In genomic region chr6:124782436-124782835, GRCm38 (mm10) we compare ENCODE assay signal across 9 mouse cellular contexts. TPM values are rescaled to one million over a fixed set of nuclear protein-coding genes. Genes with fewer than 3 reads are reported as not detected.
A peak's percentile ranks its signal among the peaks of the same experiment; 100 is the strongest.
DNase-seq lines count a peak whose midpoint lies in the region; ATAC-seq and TF ChIP-seq lines count a peak whose summit lies in the region.
"Had no signal": no experiment of that assay in that cellular context is flagged by ENCODE, and none has a peak within 500 bp of the region (broad histone marks: within the 10 kb centered on the region; RNA-seq: fewer than 3 reads in every experiment).

No protein-coding gene starts in this region.

- peak overlapping the region; percentile 14; the same call in 1 of the 2 replicates for H3K4me3 ChIP-seq in heart, adult 2 months
- peak overlapping the region; percentile 31 for H3K4me3 ChIP-seq in heart, embryonic 13.5 days
- no peak overlapping the region for H3K4me3 ChIP-seq in liver, embryonic 12.5 days
- no peak overlapping the region for H3K4me3 ChIP-seq in midbrain, embryonic 13.5 days (replicated peaks)

- H3K36me3 ChIP-seq in heart, adult 2 months (ENCODE audit: control insufficient read depth, insufficient read depth, low read length) = no peaks in the 10 kb centered on the region
- H3K36me3 ChIP-seq in heart, embryonic 13.5 days = no peaks in the 10 kb centered on the region
- no peaks in the 10 kb centered on the region for H3K36me3 ChIP-seq in liver, embryonic 12.5 days
- no peaks in the 10 kb centered on the region for H3K36me3 ChIP-seq in midbrain, embryonic 13.5 days

- H3K27me3 ChIP-seq in heart, adult 2 months (ENCODE audit: control insufficient read depth, insufficient read depth, low read length) = no peaks in the 10 kb centered on the region; the same call in 1 of the 2 replicates
- peaks cover 41% of the 10 kb centered on the region for H3K27me3 ChIP-seq in heart, embryonic 13.5 days (replicated peaks)
- H3K27me3 ChIP-seq in liver, embryonic 12.5 days (replicated peaks) = peaks cover 50% of the 10 kb centered on the region
- peaks cover 7% of the 10 kb centered on the region for H3K27me3 ChIP-seq in midbrain, embryonic 13.5 days

- TF ChIP-seq CTCF in heart, adult 2 months (IDR thresholded peaks at IDR 0.05) = no peak

- WGBS in heart, adult 2 months = 14% methylated on average over 6 of the region's 6 CpGs
- 26% methylated on average over 6 of the region's 6 CpGs for WGBS in heart, embryonic 13.5 days
- 12% methylated on average over 6 of the region's 6 CpGs for WGBS in liver, embryonic 12.5 days (ENCODE audit: insufficient replicate concordance)
- WGBS in midbrain, embryonic 13.5 days = 25% methylated on average over 6 of the region's 6 CpGs

- peak; percentile 63 for ATAC-seq in activated CD4-positive, CD25-positive, alpha-beta regulatory T cell, adult 4 months
- ATAC-seq in heart, embryonic 13.5 days (ENCODE audit: extremely low read depth, insufficient number of reproducible peaks, low FRiP score, low TSS enrichment) = no peak
- ATAC-seq in liver, embryonic 12.5 days = no peak
- ATAC-seq in midbrain, embryonic 13.5 days = no peak

- intact Hi-C loops in heart, adult 2 months (cut with DNase I) = no loop called here

- H3K9me3 ChIP-seq in heart, embryonic 13.5 days = no peaks in the 10 kb centered on the region
- H3K9me3 ChIP-seq in liver, embryonic 12.5 days (replicated peaks) = no peaks in the 10 kb centered on the region
- no peaks in the 10 kb centered on the region for H3K9me3 ChIP-seq in midbrain, embryonic 13.5 days

- no peak for TF ChIP-seq EP300 in heart, adult 2 months (IDR thresholded peaks at IDR 0.05; ENCODE audit: insufficient read depth, low read depth, low read length)

- no peak overlapping the region for H3K27ac ChIP-seq in heart, adult 2 months
- no peak overlapping the region for H3K27ac ChIP-seq in heart, embryonic 13.5 days (replicated peaks)
- H3K27ac ChIP-seq in liver, embryonic 12.5 days = no peak overlapping the region
- H3K27ac ChIP-seq in midbrain, embryonic 13.5 days = no peak overlapping the region

- TF ChIP-seq POLR2A in heart, adult 2 months (IDR thresholded peaks at IDR 0.05; ENCODE audit: insufficient read depth, low read depth, low read length) = no peak

- H3K4me1 ChIP-seq in heart, adult 2 months (ENCODE audit: control insufficient read depth, insufficient read depth, low read length) = peaks cover 1% of the 10 kb centered on the region; the same call in 1 of the 2 replicates
- H3K4me1 ChIP-seq in heart, embryonic 13.5 days = peaks cover 9% of the 10 kb centered on the region
- peaks cover 10% of the 10 kb centered on the region for H3K4me1 ChIP-seq in liver, embryonic 12.5 days
- peaks cover 17% of the 10 kb centered on the region for H3K4me1 ChIP-seq in midbrain, embryonic 13.5 days (replicated peaks)

- DNase-seq in heart, adult 2 months = peak in 1 of 2 experiments; percentile 48
- no peak for DNase-seq in heart, adult 8-10 months (ENCODE audit: low spot score)
- DNase-seq in retina, embryonic 14.5 days (ENCODE audit: low spot score) = peak; percentile 49
- no peak for DNase-seq in right cerebral cortex, adult 2 months (ENCODE audit: low spot score in 2 of 2)

- H3K9ac ChIP-seq in heart, adult 2 months (ENCODE audit: low read depth, low read length) = no peak overlapping the region
- H3K9ac ChIP-seq in heart, embryonic 13.5 days = 0 out of 2 replicates have a peak overlapping the region, but pooled peaks have one; percentile 33
- H3K9ac ChIP-seq in liver, embryonic 12.5 days = no peak overlapping the region
- no peak overlapping the region for H3K9ac ChIP-seq in midbrain, embryonic 13.5 days (replicated peaks)

- H3K4me2 ChIP-seq in heart, embryonic 13.5 days = peak overlapping the region; percentile 50
- H3K4me2 ChIP-seq in liver, embryonic 12.5 days = peak overlapping the region; percentile 38
- no peak overlapping the region for H3K4me2 ChIP-seq in midbrain, embryonic 13.5 days (replicated peaks)

- H3K79me2 ChIP-seq in heart, adult 2 months (replicated peaks; ENCODE audit: control insufficient read depth, insufficient read depth, low read length) = no peaks in the 10 kb centered on the region

RNA-seq across cellular contexts. Expression of gene Lrrc23, which starts 2.9 kb away (rescaled TPM):
- total RNA-seq in heart, adult 2 months (2021) = not detected
- polyA plus RNA-seq in heart, adult 2 months (2012; rRNA removed) = 0.53 and 3.2 TPM in 2 replicates
- total RNA-seq in heart, adult 8-10 months (2022) = 1 to 10 TPM in 1 of 4 experiments, under 1 TPM in 2, not detected in 1; 0.37 to 1.2 (median 0.41) TPM
- under 1 TPM; 0.61 to 0.73 TPM for polyA plus RNA-seq in activated CD4-positive, CD25-positive, alpha-beta regulatory T cell, adult 4 months (2017; shearing (Covaris generic))
- 0.09 TPM in 1 of 2 replicates, not detected in the other for polyA plus RNA-seq in heart, embryonic 13.5 days (2015; fragmentation: Nextera tagmentation; extraction: Ambion mirVana)
- not detected in 2 replicates for polyA plus RNA-seq in liver, embryonic 12.5 days (2016; fragmentation: Nextera tagmentation; extraction: Ambion mirVana)
- 2.3 and 4.3 TPM in 2 replicates for polyA plus RNA-seq in midbrain, embryonic 13.5 days (2015; fragmentation: Nextera tagmentation; extraction: Ambion mirVana)

RNA-seq across cellular contexts. Expression of gene Eno2, which starts 13.0 kb away (rescaled TPM):
- total RNA-seq in heart, adult 2 months (2021) = 1 to 10 TPM; 2.4 to 2.7 TPM
- polyA plus RNA-seq in heart, adult 2 months (2012; rRNA removed) = 2.4 and 2.7 TPM in 2 replicates
- total RNA-seq in heart, adult 8-10 months (2022) = 1 to 10 TPM; 3.2 to 6.1 (median 4.8) TPM
- polyA plus RNA-seq in activated CD4-positive, CD25-positive, alpha-beta regulatory T cell, adult 4 months (2017; shearing (Covaris generic)) = 1 to 10 TPM; 4.4 to 4.7 TPM
- 4.6 and 4.9 TPM in 2 replicates for polyA plus RNA-seq in heart, embryonic 13.5 days (2015; fragmentation: Nextera tagmentation; extraction: Ambion mirVana)
- 0.77 and 1.0 TPM in 2 replicates for polyA plus RNA-seq in liver, embryonic 12.5 days (2016; fragmentation: Nextera tagmentation; extraction: Ambion mirVana)
- polyA plus RNA-seq in midbrain, embryonic 13.5 days (2015; fragmentation: Nextera tagmentation; extraction: Ambion mirVana) = 27.5 and 29.7 TPM in 2 replicates

RNA-seq across cellular contexts. Expression of gene Spsb2, which starts 26.0 kb away (rescaled TPM):
- total RNA-seq in heart, adult 2 months (2021) = 1 to 10 TPM; 3.2 TPM
- 2.8 and 4.4 TPM in 2 replicates for polyA plus RNA-seq in heart, adult 2 months (2012; rRNA removed)
- total RNA-seq in heart, adult 8-10 months (2022) = 1 to 10 TPM; 2.0 to 5.8 (median 3.2) TPM
- polyA plus RNA-seq in activated CD4-positive, CD25-positive, alpha-beta regulatory T cell, adult 4 months (2017; shearing (Covaris generic)) = 1 to 10 TPM; 1.5 to 2.1 TPM
- polyA plus RNA-seq in heart, embryonic 13.5 days (2015; fragmentation: Nextera tagmentation; extraction: Ambion mirVana) = 8.4 and 10.9 TPM in 2 replicates
- polyA plus RNA-seq in liver, embryonic 12.5 days (2016; fragmentation: Nextera tagmentation; extraction: Ambion mirVana) = 9.9 and 10.8 TPM in 2 replicates
- polyA plus RNA-seq in midbrain, embryonic 13.5 days (2015; fragmentation: Nextera tagmentation; extraction: Ambion mirVana) = 7.7 and 8.2 TPM in 2 replicates

RNA-seq across cellular contexts. Expression of gene Atn1, which starts 26.1 kb away (rescaled TPM):
- 10 to 100 TPM; 44.3 to 47.8 TPM for total RNA-seq in heart, adult 2 months (2021)
- 24.5 and 32.8 TPM in 2 replicates for polyA plus RNA-seq in heart, adult 2 months (2012; rRNA removed)
- total RNA-seq in heart, adult 8-10 months (2022) = 10 to 100 TPM; 40.9 to 48.2 (median 45.2) TPM
- 1 to 10 TPM; 3.3 to 5.7 TPM for polyA plus RNA-seq in activated CD4-positive, CD25-positive, alpha-beta regulatory T cell, adult 4 months (2017; shearing (Covaris generic))
- 7.8 and 9.4 TPM in 2 replicates for polyA plus RNA-seq in heart, embryonic 13.5 days (2015; fragmentation: Nextera tagmentation; extraction: Ambion mirVana)
- 2.6 and 2.9 TPM in 2 replicates for polyA plus RNA-seq in liver, embryonic 12.5 days (2016; fragmentation: Nextera tagmentation; extraction: Ambion mirVana)
- polyA plus RNA-seq in midbrain, embryonic 13.5 days (2015; fragmentation: Nextera tagmentation; extraction: Ambion mirVana) = 21.5 and 25.4 TPM in 2 replicates

RNA-seq across cellular contexts. Expression of gene Gm45234, which starts 26.6 kb away (rescaled TPM):
- 1 to 10 TPM in 1 of 2 experiments, not detected in 1; 1.9 TPM for total RNA-seq in heart, adult 2 months (2021)
- not detected in 2 replicates for polyA plus RNA-seq in heart, adult 2 months (2012; rRNA removed)
- total RNA-seq in heart, adult 8-10 months (2022) = under 1 TPM in 1 of 4 experiments, not detected in 3; 0.41 TPM
- not detected for polyA plus RNA-seq in activated CD4-positive, CD25-positive, alpha-beta regulatory T cell, adult 4 months (2017; shearing (Covaris generic))
- polyA plus RNA-seq in heart, embryonic 13.5 days (2015; fragmentation: Nextera tagmentation; extraction: Ambion mirVana) = not detected in 2 replicates
- polyA plus RNA-seq in liver, embryonic 12.5 days (2016; fragmentation: Nextera tagmentation; extraction: Ambion mirVana) = not detected in 2 replicates
- polyA plus RNA-seq in midbrain, embryonic 13.5 days (2015; fragmentation: Nextera tagmentation; extraction: Ambion mirVana) = not detected in 2 replicates
- polyA plus RNA-seq: neural tube, embryonic 14.5 days had no signal

Comparison
In these comparisons a context has a peak if more than half of its experiments do, and no peak if none do; other contexts are left out.
1. H3K4me3 ChIP-seq: peak in heart, adult 2 months (single experiment) and heart, embryonic 13.5 days (single experiment); none in liver, embryonic 12.5 days (single experiment) and midbrain, embryonic 13.5 days (single experiment).